Mouse (Mus musculus): ENCODE measurements at regions not wholly inside any gene's neighbourhood (a gene's known extent, or its start where the extent isn't known, plus 50 kb on each side); places are given as distances from the start of the nearest gene placed in this dataset.

GRCm38 (mm10) chr4:152959627-152960230, 482.1 kb upstream of the Kcnab2 start:
- Histone ChIP-seq H3K4me2 (ENCODE audit: low read depth, low read length) (no peak overlapping the region), H3K36me3 (replicated peaks; ENCODE audit: insufficient read depth, low read length) (no peaks in the 10 kb centered on the region), H3K9me3 (ENCODE audit: low read length) (no peaks in the 10 kb centered on the region), H3K4me1 (ENCODE audit: insufficient read depth) (no peaks in the 10 kb centered on the region), H3K9ac (replicated peaks) (no peak overlapping the region), H3K27me3 (ENCODE audit: insufficient read depth, low read length) (no peaks in the 10 kb centered on the region), H3K27ac (ENCODE audit: low read depth) (no peak overlapping the region), H3K4me3 (ENCODE audit: low read depth, low read length) (no peak overlapping the region)
- DNase-seq (no peak), ATAC-seq (no peak)
- TF ChIP-seq EP300 (IDR thresholded peaks at IDR 0.05; ENCODE audit: low read depth), result no peak
- TF ChIP-seq CTCF (IDR thresholded peaks at IDR 0.05; ENCODE audit: low read depth), result no peak
- WGBS (ENCODE audit: insufficient replicate concordance), result 60% methylated on average over 12 of the region's 12 CpGs

DNA sequence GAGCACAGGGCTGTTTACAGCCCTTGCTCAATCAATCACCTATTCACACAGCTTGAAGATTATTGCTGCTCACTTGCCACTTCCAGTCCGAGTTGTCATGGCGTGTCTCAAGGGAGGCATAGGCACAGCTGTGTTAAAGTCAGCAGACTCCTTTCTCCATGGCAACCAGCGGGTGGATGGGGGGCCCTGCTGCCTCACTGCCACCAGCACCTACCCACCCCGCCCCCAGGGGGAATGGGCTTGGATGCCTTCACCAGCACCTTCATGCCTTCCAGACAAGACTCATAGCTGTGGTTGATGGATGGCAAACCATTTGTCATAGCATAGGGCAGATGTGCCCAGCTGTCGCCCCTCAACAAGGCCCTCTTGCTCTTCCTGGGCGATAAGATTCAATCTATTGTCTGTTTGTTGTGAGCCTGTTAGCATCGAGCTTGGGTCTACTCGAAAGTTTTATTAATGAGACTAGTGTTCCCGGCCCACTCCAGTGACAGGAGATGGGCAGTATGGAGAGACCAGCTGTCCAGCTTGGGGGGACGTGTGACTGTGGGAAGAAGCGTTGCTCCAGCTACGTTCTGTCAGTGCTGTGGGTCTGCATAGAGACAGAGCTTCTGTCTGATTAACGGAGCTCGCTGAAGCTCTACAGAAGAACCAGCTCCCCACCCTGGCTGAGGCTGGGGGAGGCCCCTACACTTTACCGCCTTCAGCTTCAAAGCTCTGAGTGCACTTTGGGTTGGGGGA, 475.7 kb upstream of the Kcnab2 start:
- Histone ChIP-seq H3K9ac (replicated peaks) (no peak overlapping the region), H3K4me1 (ENCODE audit: insufficient read depth) (no peaks in the 10 kb centered on the region), H3K27ac (ENCODE audit: low read depth) (no peak overlapping the region), H3K9me3 (ENCODE audit: low read length) (no peaks in the 10 kb centered on the region), H3K27me3 (ENCODE audit: insufficient read depth, low read length) (no peaks in the 10 kb centered on the region), H3K36me3 (replicated peaks; ENCODE audit: insufficient read depth, low read length) (no peaks in the 10 kb centered on the region), H3K4me3 (ENCODE audit: low read depth, low read length) (no peak overlapping the region), H3K4me2 (ENCODE audit: low read depth, low read length) (no peak overlapping the region)
- no peak for DNase-seq
- no peak for ATAC-seq
- WGBS (ENCODE audit: insufficient replicate concordance), result 51% methylated on average over 15 of the region's 15 CpGs
- TF ChIP-seq CTCF (IDR thresholded peaks at IDR 0.05; ENCODE audit: low read depth) (no peak), EP300 (IDR thresholded peaks at IDR 0.05; ENCODE audit: low read depth) (no peak)

GRCm38 (mm10) chr4:152948956-152949355, 471.3 kb upstream of the Kcnab2 start:
- Histone ChIP-seq H3K27me3 (ENCODE audit: insufficient read depth, low read length) (no peaks in the 10 kb centered on the region), H3K36me3 (replicated peaks; ENCODE audit: insufficient read depth, low read length) (no peaks in the 10 kb centered on the region), H3K4me3 (ENCODE audit: low read depth, low read length) (no peak overlapping the region), H3K27ac (ENCODE audit: low read depth) (no peak overlapping the region), H3K9ac (replicated peaks) (no peak overlapping the region), H3K4me1 (ENCODE audit: insufficient read depth) (no peaks in the 10 kb centered on the region), H3K4me2 (ENCODE audit: low read depth, low read length) (no peak overlapping the region), H3K9me3 (ENCODE audit: low read length) (no peaks in the 10 kb centered on the region)
- 63% methylated on average over 7 of the region's 7 CpGs for WGBS (ENCODE audit: insufficient replicate concordance)
- TF ChIP-seq CTCF (IDR thresholded peaks at IDR 0.05; ENCODE audit: low read depth) (no peak), EP300 (IDR thresholded peaks at IDR 0.05; ENCODE audit: low read depth) (no peak)
- no peak for ATAC-seq
- DNase-seq, result no peak

DNA sequence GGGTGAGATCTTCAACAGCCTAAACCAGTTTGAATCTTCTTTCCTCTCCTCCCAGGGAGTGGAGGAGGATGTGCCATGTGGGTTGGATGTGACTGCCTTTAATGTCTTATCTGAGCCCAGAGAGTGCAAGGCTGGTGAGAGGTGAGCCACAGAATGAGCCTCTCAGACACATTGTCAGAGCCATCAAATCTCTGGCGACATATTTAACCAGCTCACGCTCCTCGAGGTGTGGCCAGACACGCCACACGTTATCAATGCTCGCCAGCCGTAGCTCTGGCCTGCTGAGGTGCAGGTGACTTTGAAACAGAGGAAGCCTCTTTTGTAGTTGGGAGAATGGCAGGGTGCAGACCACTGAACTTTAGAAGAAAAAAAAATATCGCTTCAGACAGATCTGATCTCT, 463.5 kb upstream of the Kcnab2 start:
- no peak overlapping the region for H3K9ac ChIP-seq (replicated peaks)
- H3K4me1 ChIP-seq (ENCODE audit: insufficient read depth), result no peaks in the 10 kb centered on the region
- no peak overlapping the region for H3K4me3 ChIP-seq (ENCODE audit: low read depth, low read length)
- TF ChIP-seq EP300 (IDR thresholded peaks at IDR 0.05; ENCODE audit: low read depth) (no peak), CTCF (IDR thresholded peaks at IDR 0.05; ENCODE audit: low read depth) (no peak)
- no peaks in the 10 kb centered on the region for H3K27me3 ChIP-seq (ENCODE audit: insufficient read depth, low read length)
- no peaks in the 10 kb centered on the region for H3K36me3 ChIP-seq (replicated peaks; ENCODE audit: insufficient read depth, low read length)
- ATAC-seq, result peak; percentile 77
- WGBS (ENCODE audit: insufficient replicate concordance), result 68% methylated on average over 8 of the region's 8 CpGs
- no peak overlapping the region for H3K27ac ChIP-seq (ENCODE audit: low read depth)
- H3K4me2 ChIP-seq (ENCODE audit: low read depth, low read length), result no peak overlapping the region
- DNase-seq, result no peak
- H3K9me3 ChIP-seq (ENCODE audit: low read length), result no peaks in the 10 kb centered on the region

DNA sequence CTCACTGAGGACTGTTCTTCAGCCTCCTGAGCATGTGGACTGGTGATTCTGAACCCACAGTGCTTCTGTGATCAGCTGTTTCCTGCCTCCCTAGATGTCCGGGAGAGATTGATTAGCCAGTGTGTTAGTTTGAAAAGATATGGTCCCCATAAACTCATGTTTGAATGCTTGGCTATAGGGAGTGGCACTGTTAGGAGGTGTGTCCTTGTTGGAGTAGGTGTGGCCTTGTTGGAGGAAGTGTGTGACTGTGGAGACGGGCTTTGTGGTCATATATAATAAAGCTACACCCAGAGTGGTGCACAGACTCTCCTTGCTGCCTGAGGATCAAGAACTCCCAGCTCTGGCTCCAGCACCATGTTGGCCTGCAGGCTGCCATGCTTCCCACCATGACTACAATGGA, 458.9 kb upstream of the Kcnab2 start:
- WGBS (ENCODE audit: insufficient replicate concordance), result 53% methylated on average over 2 of the region's 2 CpGs
- H3K4me3 ChIP-seq (ENCODE audit: low read depth, low read length), result no peak overlapping the region
- no peak overlapping the region for H3K4me2 ChIP-seq (ENCODE audit: low read depth, low read length)
- H3K9ac ChIP-seq (replicated peaks), result no peak overlapping the region
- no peaks in the 10 kb centered on the region for H3K36me3 ChIP-seq (replicated peaks; ENCODE audit: insufficient read depth, low read length)
- H3K27ac ChIP-seq (ENCODE audit: low read depth), result no peak overlapping the region
- no peaks in the 10 kb centered on the region for H3K4me1 ChIP-seq (ENCODE audit: insufficient read depth)
- TF ChIP-seq CTCF (IDR thresholded peaks at IDR 0.05; ENCODE audit: low read depth) (no peak), EP300 (IDR thresholded peaks at IDR 0.05; ENCODE audit: low read depth) (no peak)
- DNase-seq (no peak), ATAC-seq (no peak)
- 0 out of 2 replicates have a peak, but pooled peaks cover 2% of the 10 kb centered on the region for H3K9me3 ChIP-seq (ENCODE audit: low read length)
- no peaks in the 10 kb centered on the region for H3K27me3 ChIP-seq (ENCODE audit: insufficient read depth, low read length)

DNA sequence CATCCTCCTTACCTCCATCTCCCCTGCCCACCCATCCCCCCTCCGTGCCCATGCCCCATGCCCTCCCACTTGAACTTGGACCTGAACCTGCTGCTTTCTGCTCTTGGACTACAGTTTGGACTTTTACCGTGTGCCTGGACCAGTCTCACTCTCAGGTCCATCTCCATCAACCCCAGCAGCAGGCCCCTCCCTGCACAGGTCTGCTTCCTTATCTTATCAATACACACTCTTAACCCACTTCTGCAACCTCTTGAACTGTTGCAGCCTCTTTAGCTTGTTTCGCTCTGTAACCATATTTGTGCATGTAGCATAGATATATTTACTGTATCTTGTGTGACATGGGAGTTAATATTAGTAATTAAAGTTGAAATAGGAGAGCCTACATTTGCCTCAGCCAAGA, 457.8 kb upstream of the Kcnab2 start:
- TF ChIP-seq CTCF (IDR thresholded peaks at IDR 0.05; ENCODE audit: low read depth), result no peak
- Histone ChIP-seq H3K27ac (ENCODE audit: low read depth) (no peak overlapping the region), H3K9ac (replicated peaks) (no peak overlapping the region), H3K9me3 (ENCODE audit: low read length) (0 out of 2 replicates have a peak, but pooled peaks cover 2% of the 10 kb centered on the region), H3K4me1 (ENCODE audit: insufficient read depth) (no peaks in the 10 kb centered on the region), H3K27me3 (ENCODE audit: insufficient read depth, low read length) (no peaks in the 10 kb centered on the region), H3K4me2 (ENCODE audit: low read depth, low read length) (no peak overlapping the region), H3K4me3 (ENCODE audit: low read depth, low read length) (no peak overlapping the region), H3K36me3 (replicated peaks; ENCODE audit: insufficient read depth, low read length) (no peaks in the 10 kb centered on the region)
- ATAC-seq (no peak), DNase-seq (no peak)
- WGBS (ENCODE audit: insufficient replicate concordance), result 61% methylated on average over 3 of the region's 3 CpGs
